ENCODE assay signal across 22 mouse cellular contexts in the genomic region with DNA sequence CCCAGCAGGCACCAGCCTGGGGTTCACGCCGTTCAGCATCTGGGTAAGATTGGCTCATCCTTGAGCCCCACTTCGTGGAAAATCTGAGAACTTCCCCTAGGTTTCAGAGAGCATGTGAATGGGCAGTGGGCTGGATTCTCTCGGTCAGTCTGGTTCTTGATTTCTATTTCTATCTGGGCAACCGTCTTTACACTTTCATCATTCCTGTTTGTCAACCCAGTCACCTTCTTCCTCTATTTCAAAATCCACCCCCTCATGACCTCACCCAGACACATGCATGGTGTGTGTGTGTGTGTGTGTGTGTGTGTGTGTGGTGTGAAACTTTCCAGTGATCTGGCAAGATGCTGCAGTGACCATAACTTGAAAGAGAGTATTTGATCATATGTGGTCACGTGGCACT. TPM values are rescaled to one million over a fixed set of nuclear protein-coding genes. Genes with fewer than 3 reads are reported as not detected.
DNase-seq lines count a peak whose midpoint lies in the region; ATAC-seq and TF ChIP-seq lines count a peak whose summit lies in the region.
"Had no signal": no experiment of that assay in that cellular context is flagged by ENCODE, and none has a peak within 500 bp of the region (broad histone marks: within the 10 kb centered on the region; RNA-seq: fewer than 3 reads in every experiment).

No protein-coding gene starts in this region.

- H3K79me2 ChIP-seq in heart, adult 2 months (replicated peaks; ENCODE audit: control insufficient read depth, insufficient read depth, low read length), result no peaks in the 10 kb centered on the region

- 68% methylated on average over 6 of the region's 6 CpGs for WGBS in heart, adult 2 months
- WGBS in hindbrain, embryonic 16.5 days, result 83% methylated on average over 6 of the region's 6 CpGs

- no peaks in the 10 kb centered on the region for H3K9me3 ChIP-seq in hindbrain, embryonic 16.5 days (ENCODE audit: control insufficient read depth, low read length)
- H3K9me3 ChIP-seq: embryonic facial prominence, embryonic 12.5 days; forebrain, embryonic 15.5 days; heart, embryonic 12.5 days; intestine, embryonic 15.5 days; kidney, embryonic 15.5 days; midbrain, embryonic 12.5 days; stomach, embryonic 15.5 days had no signal

- no peak overlapping the region for H3K27ac ChIP-seq in heart, adult 2 months
- no peak overlapping the region for H3K27ac ChIP-seq in hindbrain, embryonic 16.5 days (ENCODE audit: low read depth, low read length)
- H3K27ac ChIP-seq: embryonic facial prominence, embryonic 12.5 days; forebrain, embryonic 15.5 days; hindbrain, embryonic 14.5 days; intestine, embryonic 15.5 days; kidney, embryonic 15.5 days; midbrain, embryonic 12.5 days; stomach, embryonic 15.5 days had no signal

- H3K36me3 ChIP-seq in heart, adult 2 months (ENCODE audit: control insufficient read depth, insufficient read depth, low read length), result no peaks in the 10 kb centered on the region
- no peaks in the 10 kb centered on the region for H3K36me3 ChIP-seq in hindbrain, embryonic 16.5 days (ENCODE audit: control insufficient read depth, insufficient read depth, low read length)
- H3K36me3 ChIP-seq: embryonic facial prominence, embryonic 12.5 days; forebrain, embryonic 15.5 days; heart, embryonic 12.5 days; intestine, embryonic 15.5 days; kidney, embryonic 15.5 days; midbrain, embryonic 12.5 days; stomach, embryonic 15.5 days had no signal

- H3K4me3 ChIP-seq in heart, adult 2 months, result no peak overlapping the region
- no peak overlapping the region for H3K4me3 ChIP-seq in hindbrain, embryonic 16.5 days (ENCODE audit: low read length)
- H3K4me3 ChIP-seq: embryonic facial prominence, embryonic 12.5 days; forebrain, embryonic 15.5 days; heart, embryonic 12.5 days; intestine, embryonic 15.5 days; kidney, embryonic 15.5 days; midbrain, embryonic 12.5 days; stomach, embryonic 15.5 days had no signal

- intact Hi-C loops in heart, adult 2 months (cut with DNase I), result no loop called here
- intact Hi-C loops in left cerebral cortex, postnatal 36 days (cut with DNase I), result no loop called here

- no peak for TF ChIP-seq CTCF in heart, adult 2 months (IDR thresholded peaks at IDR 0.05)

- peak; percentile 92 for ATAC-seq in granulocyte monocyte progenitor cell, adult 5-6 weeks (replicated peaks; ENCODE audit: poor library complexity, severe bottlenecking)
- no peak for ATAC-seq in hindbrain, embryonic 16.5 days
- ATAC-seq: CD4-positive, CD25-positive, alpha-beta regulatory T cell, adult 4 months; forebrain, embryonic 15.5 days; intestine, embryonic 15.5 days had no signal

- no peaks in the 10 kb centered on the region for H3K4me1 ChIP-seq in heart, adult 2 months (ENCODE audit: control insufficient read depth, insufficient read depth, low read length)
- no peaks in the 10 kb centered on the region for H3K4me1 ChIP-seq in hindbrain, embryonic 16.5 days (ENCODE audit: control insufficient read depth, insufficient read depth, low read depth, low read length)
- H3K4me1 ChIP-seq: forebrain, embryonic 15.5 days; midbrain, embryonic 12.5 days had no signal

- DNase-seq in heart, adult 11 months, result peak; percentile 88
- no peak for DNase-seq in heart, adult 2 months
- DNase-seq in lung, postnatal 25 days (ENCODE audit: low spot score), result peak; percentile 53
- DNase-seq in lung, adult 18-20 months, result no peak
- peak; percentile 25 to 38 for DNase-seq in natural killer cell, adult 2 months (ENCODE audit: low spot score in 2 of 2)
- no peak for DNase-seq in left cerebral cortex, postnatal 36 days (ENCODE audit: low spot score in 2 of 2)
- DNase-seq: cerebellum, adult 9-11 months; kidney, postnatal 4 days; layer of hippocampus, postnatal 36 days; right cerebral cortex, postnatal 25 days; thymus, adult 2 months had no signal

- TF ChIP-seq POLR2A in heart, adult 2 months (IDR thresholded peaks at IDR 0.05; ENCODE audit: insufficient read depth, low read depth, low read length), result no peak

- no peak overlapping the region for H3K9ac ChIP-seq in heart, adult 2 months (ENCODE audit: low read depth, low read length)
- H3K9ac ChIP-seq in hindbrain, embryonic 16.5 days (ENCODE audit: low read depth, low read length), result no peak overlapping the region
- H3K9ac ChIP-seq: embryonic facial prominence, embryonic 12.5 days; forebrain, embryonic 15.5 days; heart, embryonic 12.5 days; hindbrain, embryonic 14.5 days; intestine, embryonic 15.5 days; kidney, embryonic 15.5 days; midbrain, embryonic 12.5 days; stomach, embryonic 15.5 days had no signal

- no peak overlapping the region for H3K4me2 ChIP-seq in hindbrain, embryonic 16.5 days (ENCODE audit: low read length)
- H3K4me2 ChIP-seq: embryonic facial prominence, embryonic 12.5 days; forebrain, embryonic 15.5 days; heart, embryonic 12.5 days; hindbrain, embryonic 14.5 days; intestine, embryonic 15.5 days; kidney, embryonic 15.5 days; midbrain, embryonic 12.5 days; stomach, embryonic 15.5 days had no signal

- H3K27me3 ChIP-seq in heart, adult 2 months (ENCODE audit: control insufficient read depth, insufficient read depth, low read length), result no peaks in the 10 kb centered on the region
- H3K27me3 ChIP-seq in hindbrain, embryonic 16.5 days (replicated peaks; ENCODE audit: control insufficient read depth, insufficient read depth, low read length), result no peaks in the 10 kb centered on the region
- H3K27me3 ChIP-seq: embryonic facial prominence, embryonic 12.5 days; forebrain, embryonic 15.5 days; intestine, embryonic 15.5 days; kidney, embryonic 15.5 days; midbrain, embryonic 12.5 days; stomach, embryonic 15.5 days had no signal

- no peak for TF ChIP-seq EP300 in heart, adult 2 months (IDR thresholded peaks at IDR 0.05; ENCODE audit: insufficient read depth, low read depth, low read length)

RNA-seq across cellular contexts. Expression of gene Cd9, which starts 49.2 kb away (rescaled TPM):
- 10 to 100 TPM; 51.6 to 67.2 TPM for total RNA-seq in heart, adult 2 months (2021)
- 97.7 and 108 TPM in 2 replicates for polyA plus RNA-seq in heart, adult 2 months (2012; rRNA removed)
- total RNA-seq in granulocyte monocyte progenitor cell, adult 5-6 weeks (2014; fragmentation: Nextera tagmentation), result 22.5 and 27.5 TPM in 2 replicates
- total RNA-seq in granulocyte monocyte progenitor cell, adult 5-6 weeks (2017), result 27.7 and 31.3 TPM in 2 replicates
- polyA plus RNA-seq in hindbrain, embryonic 16.5 days (2015; fragmentation: Nextera tagmentation; extraction: Ambion mirVana), result 127 and 137 TPM in 2 replicates
- total RNA-seq in left cerebral cortex, postnatal 36 days (2021), result 10 to 100 TPM; 42.0 to 54.3 TPM

Comparison
In these comparisons a context has a peak if more than half of its experiments do, and no peak if none do; other contexts are left out.
1. DNase-seq: peak in heart, adult 11 months (single experiment), lung, postnatal 25 days (single experiment) and natural killer cell, adult 2 months (2 of 2); none in heart, adult 2 months (0 of 2), lung, adult 18-20 months (0 of 2) and left cerebral cortex, postnatal 36 days (0 of 2).